Mouse (Mus musculus) heart, embryonic 10.5 days (tissue): ENCODE measurements around the gene Cphx1. TPM values are rescaled to one million over a fixed set of nuclear protein-coding genes. Genes with fewer than 3 reads are reported as not detected.
"Not testable (repeated sequence)": the region's sequence is repeated elsewhere in the genome, so short reads cannot be mapped to it uniquely, and the experiment has no call there.

Source experiments
- DNase-seq: peaks from one replicate; pipeline ENCODE4 v3.0.0-alpha.2; 2017; ENCODE audit warnings: low spot score
- H3K27ac ChIP-seq: fragments of 300-500 bp; sonication (generic); 2 replicates; pipeline ENCODE4 v1.5.1; 2016; ENCODE audit warnings: mild to moderate bottlenecking
- H3K27me3 ChIP-seq: fragments of 300-500 bp; sonication (generic); 2 replicates; pipeline ENCODE4 v1.6.1; 2016; ENCODE audit warnings: mild to moderate bottlenecking; ENCODE audit not compliant: poor library complexity, insufficient read depth, severe bottlenecking
- H3K36me3 ChIP-seq: fragments of 300-500 bp; sonication (generic); 2 replicates; pipeline ENCODE4 v1.6.1; 2016; ENCODE audit warnings: mild to moderate bottlenecking, moderate library complexity
- H3K4me1 ChIP-seq: fragments of 300-500 bp; sonication (generic); 2 replicates; pipeline ENCODE4 v1.6.1; 2016; ENCODE audit warnings: mild to moderate bottlenecking
- H3K4me3 ChIP-seq: fragments of 300-500 bp; sonication (generic); 2 replicates; pipeline ENCODE4 v1.5.1; 2016; ENCODE audit warnings: mild to moderate bottlenecking, moderate library complexity
- H3K9me3 ChIP-seq: fragments of 300-500 bp; sonication (generic); 2 replicates; pipeline ENCODE4 v1.6.1; 2016; ENCODE audit warnings: mild to moderate bottlenecking, moderate library complexity
- WGBS: fragments of 180-500 bp; shearing (Covaris S2); methylation state at CpG from one replicate; pipeline ENCODE4 v1.1.7; 2016; 5-methylcytosine and 5-hydroxymethylcytosine counted together
- polyA plus RNA-seq: library from polyadenylated mRNA; unstranded; fragments of >200 nt; fragmentation: Nextera tagmentation; extraction: Ambion mirVana; gene quantifications from 2 replicates; pipeline ENCODE4 v1.2.1, GENCODE M21; 2016

Cphx1 gene
- polyA plus RNA-seq, 1 experiment from 2014 or later: not detected

GRCm38 (mm10) chr14:25978371-25979241 is 40.5 kb downstream of the Cphx1 start, which contains the start of gene Duxbl1:
Gene Duxbl1 (plus strand): TSS chr14:25978577.
- DNase-seq, H3K27me3 ChIP-seq, H3K9me3 ChIP-seq, H3K4me1 ChIP-seq, H3K36me3 ChIP-seq: not testable (repeated sequence)
- H3K4me3 ChIP-seq: peak within 1 kb of the TSS; percentile 39
- H3K27ac ChIP-seq: peak within 1 kb of the TSS; percentile 72
- WGBS: no CpG with 5 or more reads among the region's 25 CpGs

GRCm38 (mm10) chr14:25979242-25979941 is 41.3 kb downstream of the Cphx1 start:
- 2% methylated on average over 7 of the region's 13 CpGs for WGBS
- peak; percentile 17 for DNase-seq
- not testable (repeated sequence) for H3K9me3 ChIP-seq, H3K27me3 ChIP-seq, H3K4me1 ChIP-seq, H3K36me3 ChIP-seq
- peak overlapping the region; percentile 39 for H3K4me3 ChIP-seq
- peak overlapping the region; percentile 72 for H3K27ac ChIP-seq

GRCm38 (mm10) chr14:25981880-25982279 is 43.8 kb downstream of the Cphx1 start:
- not testable (repeated sequence) for DNase-seq, H3K27me3 ChIP-seq
- 60% methylated on average over 6 of the region's 9 CpGs for WGBS

More at GRCm38 (mm10) chr14:25981880-25982279, 43.8 kb downstream of the Cphx1 start:
- H3K4me1 ChIP-seq, H3K36me3 ChIP-seq, H3K4me3 ChIP-seq, H3K9me3 ChIP-seq, H3K27ac ChIP-seq: not testable (repeated sequence)

Other genes starting within 250 kb of the Cphx1 start
- gene Ppif, start 244.2 kb upstream of the Cphx1 start, polyA plus RNA-seq: 65.7 and 104 TPM in 2 replicates
- 15.2 and 16.9 TPM in 2 replicates for gene Zcchc24, start 169.3 kb upstream of the Cphx1 start, polyA plus RNA-seq
- gene Anxa11, start 96.1 kb upstream of the Cphx1 start, polyA plus RNA-seq: 10.9 and 17.7 TPM in 2 replicates
- 0.21 TPM in 1 of 2 replicates, not detected in the other for gene Plac9a, start 35.2 kb upstream of the Cphx1 start, polyA plus RNA-seq
- 1.6 and 2.2 TPM in 2 replicates for gene Tmem254a, start 10.6 kb upstream of the Cphx1 start, polyA plus RNA-seq
- 1.2 and 1.4 TPM in 2 replicates for gene Duxbl1, start 40.3 kb downstream of the Cphx1 start, polyA plus RNA-seq
- 1.1 TPM in 1 of 2 replicates, not detected in the other for gene Gm9780, start 104.4 kb downstream of the Cphx1 start, polyA plus RNA-seq
- 28.7 and 28.9 TPM in 2 replicates for gene Tmem254c, start 129.1 kb downstream of the Cphx1 start, polyA plus RNA-seq
- gene Cphx2, start 143.2 kb downstream of the Cphx1 start, polyA plus RNA-seq: not detected in 2 replicates
- not detected in 2 replicates for gene Cphx3, start 144.0 kb downstream of the Cphx1 start, polyA plus RNA-seq
- 0.94 TPM in 1 of 2 replicates, not detected in the other for gene Duxbl2, start 180.0 kb downstream of the Cphx1 start, polyA plus RNA-seq
- gene Plac9b, start 244.2 kb downstream of the Cphx1 start, polyA plus RNA-seq: 0.80 and 0.95 TPM in 2 replicates